In the genomic region with DNA sequence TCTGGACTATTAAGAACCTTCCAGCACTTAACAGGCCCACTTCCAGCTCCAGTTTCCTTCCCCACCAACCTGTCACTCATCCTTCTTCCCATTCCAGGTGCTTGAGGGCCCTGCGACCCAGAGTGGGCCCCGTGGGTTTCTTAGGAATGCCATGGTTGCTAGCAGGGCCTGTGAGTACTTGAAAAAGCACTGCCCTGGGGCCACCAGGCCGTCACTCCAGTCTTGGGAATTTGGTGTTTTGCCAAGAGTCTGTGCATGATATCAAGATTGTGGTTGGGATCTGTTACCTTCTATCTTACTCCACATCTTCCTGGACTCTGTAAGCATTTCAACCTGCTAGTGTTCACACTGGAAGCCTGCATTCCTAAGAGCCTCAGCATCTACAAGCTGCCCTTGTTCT, we compare ENCODE assay signal across 12 mouse cellular contexts.
"Had no signal": no experiment of that assay in that cellular context is flagged by ENCODE, and none has a peak within 500 bp of the region (broad histone marks: within the 10 kb centered on the region; RNA-seq: fewer than 3 reads in every experiment).

No protein-coding gene starts in this region.

- ATAC-seq: midbrain, embryonic 13.5 days had no signal

- H3K4me3 ChIP-seq: layer of hippocampus, adult 2 months; midbrain, embryonic 13.5 days; myocyte; neural tube, embryonic 15.5 days had no signal

- H3K4me2 ChIP-seq: midbrain, embryonic 13.5 days; neural tube, embryonic 15.5 days had no signal

- H3K27me3 ChIP-seq: midbrain, embryonic 13.5 days; neural tube, embryonic 15.5 days had no signal

- H3K4me1 ChIP-seq: midbrain, embryonic 13.5 days had no signal

- H3K9ac ChIP-seq: liver, embryonic 14.5 days; midbrain, embryonic 13.5 days; neural tube, embryonic 15.5 days had no signal

- H3K9me3 ChIP-seq: midbrain, embryonic 13.5 days; neural tube, embryonic 15.5 days had no signal

- DNase-seq: kidney, adult 11 months; kidney, adult 9 months; lung, adult 2 months; right cerebral cortex, adult 18-20 months; right cerebral cortex, postnatal 25 days; thymus, postnatal 4 days had no signal

- H3K27ac ChIP-seq: kidney, postnatal 0 days; layer of hippocampus, adult 2 months; liver, embryonic 14.5 days; midbrain, embryonic 13.5 days; neural tube, embryonic 15.5 days had no signal

- H3K36me3 ChIP-seq: midbrain, embryonic 13.5 days; neural tube, embryonic 15.5 days had no signal
